Mouse (Mus musculus) myocyte (in vitro differentiated cells): ENCODE measurements around the gene Ndel1. TPM values are rescaled to one million over a fixed set of nuclear protein-coding genes. Genes with fewer than 3 reads are reported as not detected.

Experiments
- H3K27me3 ChIP-seq: one replicate; pipeline ENCODE4 v1.6.1; 2011; ENCODE audit not compliant: control insufficient read depth, insufficient read depth, insufficient read length
- H3K36me3 ChIP-seq: one replicate; pipeline ENCODE4 v1.6.1; 2011; ENCODE audit not compliant: control insufficient read depth, insufficient read depth
- H3K4me2 ChIP-seq: one replicate; pipeline ENCODE4 v1.6.1; 2011; ENCODE audit warnings: low read depth, control low read depth
- H3K4me3 ChIP-seq: one replicate; pipeline ENCODE4 v1.5.1; 2011; ENCODE audit warnings: mild to moderate bottlenecking, control low read depth, moderate library complexity
- H3K79me2 ChIP-seq: one replicate; pipeline ENCODE4 v1.6.1; 2011; ENCODE audit not compliant: control insufficient read depth, insufficient read depth
- H3ac ChIP-seq: one replicate; pipeline ENCODE4 v1.6.1; 2011; ENCODE audit not compliant: control insufficient read depth, insufficient read length
- CEBPB ChIP-seq: IDR thresholded peaks from 2 replicates; pipeline ENCODE4 v1.6.1; 2011; ENCODE audit warnings: mild to moderate bottlenecking, moderate library complexity; ENCODE audit not compliant: poor library complexity, insufficient read depth, severe bottlenecking
- E2F4 ChIP-seq: IDR thresholded peaks from one replicate; pipeline ENCODE4 v1.6.1; 2011; ENCODE audit warnings: mild to moderate bottlenecking, control low read depth, moderate library complexity; ENCODE audit not compliant: insufficient read depth
- MAX ChIP-seq: IDR thresholded peaks from one replicate; pipeline ENCODE4 v1.6.1; 2011; ENCODE audit warnings: low read depth, mild to moderate bottlenecking, control low read depth
- MYOD1 ChIP-seq, 3 experiments: IDR thresholded peaks; one replicate each; pipeline ENCODE4 v1.6.1; 2011; ENCODE audit warnings: control low read depth in 2 of 3, low read depth in 2 of 3, mild to moderate bottlenecking in 2 of 3, moderate library complexity in 1 of 3; ENCODE audit not compliant: insufficient read length in 2 of 3, control insufficient read depth in 1 of 3
- MYOG ChIP-seq, 3 experiments: IDR thresholded peaks; one replicate each; pipeline ENCODE4 v1.6.1; 2011; ENCODE audit warnings: control low read depth in 2 of 3, low read depth in 2 of 3, mild to moderate bottlenecking in 2 of 3; ENCODE audit not compliant: insufficient read length in 2 of 3, control insufficient read depth in 1 of 3, insufficient read depth in 1 of 3
- POLR2A ChIP-seq: IDR thresholded peaks from one replicate; pipeline ENCODE4 v1.6.1; 2011; ENCODE audit warnings: low read depth, mild to moderate bottlenecking, control low read depth, moderate library complexity; ENCODE audit not compliant: insufficient read length
- POLR2AphosphoS2 ChIP-seq: IDR thresholded peaks from one replicate; pipeline ENCODE4 v1.6.1; 2011; ENCODE audit warnings: low read depth, control low read depth; ENCODE audit not compliant: insufficient read length
- REST ChIP-seq: IDR thresholded peaks from one replicate; pipeline ENCODE4 v1.6.1; 2011; ENCODE audit warnings: mild to moderate bottlenecking, control low read depth, moderate library complexity; ENCODE audit not compliant: insufficient read depth, insufficient read length
- SRF ChIP-seq: IDR thresholded peaks from one replicate; pipeline ENCODE4 v1.6.1; 2011; ENCODE audit warnings: low read depth; ENCODE audit not compliant: control insufficient read depth, insufficient read length
- TCF12 ChIP-seq: IDR thresholded peaks from one replicate; pipeline ENCODE4 v1.6.1; 2011; ENCODE audit warnings: mild to moderate bottlenecking, control low read depth; ENCODE audit not compliant: poor library complexity, insufficient read depth, severe bottlenecking
- TCF3 ChIP-seq: IDR thresholded peaks from one replicate; pipeline ENCODE4 v1.6.1; 2011; ENCODE audit warnings: low read depth, control low read depth; ENCODE audit not compliant: insufficient read length
- USF1 ChIP-seq: IDR thresholded peaks from one replicate; pipeline ENCODE4 v1.6.1; 2011; ENCODE audit warnings: low read depth, mild to moderate bottlenecking, control low read depth, moderate library complexity
- polyA plus RNA-seq: library from polyadenylated mRNA; unstranded; fragments of >200 nt; fragmentation: generic; extraction: Trizol; gene quantifications from one replicate; pipeline ENCODE4 v1.2.1, GENCODE M21; 2012; ENCODE audit warnings: missing spikeins

Ndel1 gene
- polyA plus RNA-seq = 36.7 TPM

- Histone ChIP-seq H3K27me3 (no peaks in the 10 kb centered on the region), H3K79me2 (no peaks in the 10 kb centered on the region), H3K36me3 (no peaks in the 10 kb centered on the region), H3ac (no peak within 1 kb of the TSS), H3K4me3 (no peak within 1 kb of the TSS), H3K4me2 (peak within 1 kb of the TSS; percentile 50)
- peak; percentile 85 for TF ChIP-seq CEBPB
- TF ChIP-seq REST = no peak
- TF ChIP-seq MYOG (IDR thresholded peaks at IDR 0.05; ENCODE audit: control insufficient read depth in 1 of 3, insufficient read depth in 1 of 3, insufficient read length in 2 of 3, low read depth in 2 of 3) = no peak
Observed at GRCm38 (mm10) chr11:68871748-68872147, at the start of gene Ndel1. Ndel1 (minus strand) TSS chr11:68871858.

GRCm38 (mm10) chr11:68914566-68914965 lies 42.9 kb upstream of the Ndel1 start:
- H3K4me3 ChIP-seq = no peak overlapping the region
- no peak overlapping the region for H3ac ChIP-seq
- no peak overlapping the region for H3K4me2 ChIP-seq
- no peaks in the 10 kb centered on the region for H3K36me3 ChIP-seq
- no peak for TF ChIP-seq USF1
- TF ChIP-seq POLR2A = no peak
- TF ChIP-seq MYOG (IDR thresholded peaks at IDR 0.05; ENCODE audit: control insufficient read depth in 1 of 3, insufficient read depth in 1 of 3, insufficient read length in 2 of 3, low read depth in 2 of 3) = no peak
- no peaks in the 10 kb centered on the region for H3K27me3 ChIP-seq
- no peaks in the 10 kb centered on the region for H3K79me2 ChIP-seq

GRCm38 (mm10) chr11:68911531-68912177 lies 40.0 kb upstream of the Ndel1 start:
- no peaks in the 10 kb centered on the region for H3K36me3 ChIP-seq
- peak overlapping the region; percentile 30 for H3K4me2 ChIP-seq
- no peak overlapping the region for H3K4me3 ChIP-seq
- H3K27me3 ChIP-seq = no peaks in the 10 kb centered on the region
- no peak overlapping the region for H3ac ChIP-seq
- no peaks in the 10 kb centered on the region for H3K79me2 ChIP-seq
- TF ChIP-seq MYOD1 (IDR thresholded peaks at IDR 0.05; ENCODE audit: control insufficient read depth in 1 of 3, insufficient read length in 2 of 3, low read depth in 2 of 3) = peak in 2 of 3 experiments; percentile 15 to 31
- TF ChIP-seq POLR2AphosphoS2 = no peak

GRCm38 (mm10) chr11:68908846-68909503 lies 37.3 kb upstream of the Ndel1 start:
- Histone ChIP-seq H3K36me3 (peaks cover 10% of the 10 kb centered on the region), H3K79me2 (no peaks in the 10 kb centered on the region), H3K4me3 (no peak overlapping the region), H3K4me2 (no peak overlapping the region), H3K27me3 (no peaks in the 10 kb centered on the region), H3ac (no peak overlapping the region)
- TF ChIP-seq MAX = no peak
- TF ChIP-seq POLR2A = no peak
- TF ChIP-seq CEBPB = no peak
- no peak for TF ChIP-seq REST
- TF ChIP-seq MYOG (IDR thresholded peaks at IDR 0.05; ENCODE audit: control insufficient read depth in 1 of 3, insufficient read depth in 1 of 3, insufficient read length in 2 of 3, low read depth in 2 of 3) = no peak

GRCm38 (mm10) chr11:68907251-68907650 lies 35.6 kb upstream of the Ndel1 start:
- TF ChIP-seq REST (no peak), CEBPB (no peak), USF1 (no peak), TCF3 (no peak), POLR2A (no peak), MYOG (IDR thresholded peaks at IDR 0.05; ENCODE audit: control insufficient read depth in 1 of 3, insufficient read depth in 1 of 3, insufficient read length in 2 of 3, low read depth in 2 of 3) (no peak), POLR2AphosphoS2 (no peak), MAX (no peak), SRF (no peak), MYOD1 (IDR thresholded peaks at IDR 0.05; ENCODE audit: control insufficient read depth in 1 of 3, insufficient read length in 2 of 3, low read depth in 2 of 3) (no peak), TCF12 (no peak), E2F4 (no peak)
- H3K4me3 ChIP-seq = no peak overlapping the region
- peaks cover 10% of the 10 kb centered on the region for H3K36me3 ChIP-seq
- H3K79me2 ChIP-seq = peaks cover 7% of the 10 kb centered on the region
- no peak overlapping the region for H3ac ChIP-seq
- no peak overlapping the region for H3K4me2 ChIP-seq
- H3K27me3 ChIP-seq = no peaks in the 10 kb centered on the region
